11 mouse cellular contexts compared by ENCODE assay signal in genomic region chr13:92729811-92730210, GRCm38 (mm10).
A peak's percentile ranks its signal among the peaks of the same experiment; 100 is the strongest.
DNase-seq lines count a peak whose midpoint lies in the region; ATAC-seq lines count a peak whose summit lies in the region.
"Had no signal": no experiment of that assay in that cellular context is flagged by ENCODE, and none has a peak within 500 bp of the region (broad histone marks: within the 10 kb centered on the region; RNA-seq: fewer than 3 reads in every experiment).

No protein-coding gene starts in this region.

- no peak overlapping the region for H3K27ac ChIP-seq in heart, embryonic 13.5 days (replicated peaks)
- H3K27ac ChIP-seq in liver, embryonic 12.5 days: no peak overlapping the region
- H3K27ac ChIP-seq: limb, embryonic 13.5 days had no signal

- no peaks in the 10 kb centered on the region for H3K9me3 ChIP-seq in heart, embryonic 13.5 days
- H3K9me3 ChIP-seq in liver, embryonic 12.5 days (replicated peaks): no peaks in the 10 kb centered on the region
- H3K9me3 ChIP-seq: limb, embryonic 13.5 days had no signal

- peaks cover 18% of the 10 kb centered on the region for H3K4me1 ChIP-seq in heart, embryonic 13.5 days
- H3K4me1 ChIP-seq in liver, embryonic 12.5 days: peaks cover 16% of the 10 kb centered on the region
- H3K4me1 ChIP-seq: limb, embryonic 13.5 days had no signal

- peak; percentile 34 to 36 for DNase-seq in left cerebral cortex, postnatal 36 days (ENCODE audit: low spot score in 2 of 2)
- DNase-seq in left cerebral cortex, postnatal 4 days: no peak
- peak; percentile 38 for DNase-seq in gastrocnemius, postnatal 25 days
- peak; percentile 68 for DNase-seq in lung, postnatal 10 days
- DNase-seq in thymus, postnatal 25 days: no peak
- no peak for DNase-seq in embryo, embryonic 9.5 days (ENCODE audit: extremely low spot score)
- DNase-seq: retina, postnatal 1 day had no signal

- peaks cover 13% of the 10 kb centered on the region; the same call in 1 of the 2 replicates for H3K27me3 ChIP-seq in heart, embryonic 13.5 days (replicated peaks)
- peaks cover 11% of the 10 kb centered on the region; the same call in 1 of the 2 replicates for H3K27me3 ChIP-seq in liver, embryonic 12.5 days (replicated peaks)

- H3K4me3 ChIP-seq in heart, embryonic 13.5 days: no peak overlapping the region
- no peak overlapping the region for H3K4me3 ChIP-seq in liver, embryonic 12.5 days
- H3K4me3 ChIP-seq: limb, embryonic 13.5 days had no signal

- 28% methylated on average over 13 of the region's 13 CpGs for WGBS in heart, embryonic 13.5 days
- 51% methylated on average over 13 of the region's 13 CpGs for WGBS in liver, embryonic 12.5 days (ENCODE audit: insufficient replicate concordance)

- H3K9ac ChIP-seq in heart, embryonic 13.5 days: no peak overlapping the region
- no peak overlapping the region for H3K9ac ChIP-seq in liver, embryonic 12.5 days
- H3K9ac ChIP-seq: limb, embryonic 13.5 days had no signal

- no peak for ATAC-seq in heart, embryonic 13.5 days (ENCODE audit: extremely low read depth, insufficient number of reproducible peaks, low FRiP score, low TSS enrichment)
- no peak for ATAC-seq in liver, embryonic 12.5 days
- ATAC-seq: inflammation-experienced regulatory T-cells, adult 6 months had no signal

- intact Hi-C loops in left cerebral cortex, postnatal 36 days (cut with DNase I): no loop called here
- intact Hi-C loops in left cerebral cortex, postnatal 4 days (cut with DNase I): loop anchor here (10.0 kb wide), 1 partner anchor 95 kb away; no protein-coding TSS in a partner anchor

- H3K36me3 ChIP-seq in heart, embryonic 13.5 days: no peaks in the 10 kb centered on the region
- no peaks in the 10 kb centered on the region for H3K36me3 ChIP-seq in liver, embryonic 12.5 days
- H3K36me3 ChIP-seq: limb, embryonic 13.5 days had no signal

- H3K4me2 ChIP-seq in heart, embryonic 13.5 days: peak overlapping the region; percentile 46
- no peak overlapping the region for H3K4me2 ChIP-seq in liver, embryonic 12.5 days
- H3K4me2 ChIP-seq: limb, embryonic 13.5 days had no signal

Comparison
In these comparisons a context has a peak if more than half of its experiments do, and no peak if none do; other contexts are left out.
1. DNase-seq: peak in left cerebral cortex, postnatal 36 days (2 of 2), gastrocnemius, postnatal 25 days (single experiment) and lung, postnatal 10 days (single experiment); none in left cerebral cortex, postnatal 4 days (single experiment), thymus, postnatal 25 days (single experiment) and embryo, embryonic 9.5 days (single experiment).